Mouse (Mus musculus) liver, adult 2 months (tissue): ENCODE results near the gene Id4.

Experiments used
- CTCF ChIP-seq: fragments of 200-500 bp; IDR thresholded peaks from 2 replicates; pipeline ENCODE4 v1.5.1; 2011; ENCODE audit warnings: low read depth, low read length, control low read depth
- POLR2A ChIP-seq: fragments of 200-500 bp; IDR thresholded peaks from 2 replicates; pipeline ENCODE4 v1.6.1; 2011; ENCODE audit warnings: low read length, control low read depth; ENCODE audit not compliant: insufficient read depth; ENCODE audit errors: extremely low read depth

DNA sequence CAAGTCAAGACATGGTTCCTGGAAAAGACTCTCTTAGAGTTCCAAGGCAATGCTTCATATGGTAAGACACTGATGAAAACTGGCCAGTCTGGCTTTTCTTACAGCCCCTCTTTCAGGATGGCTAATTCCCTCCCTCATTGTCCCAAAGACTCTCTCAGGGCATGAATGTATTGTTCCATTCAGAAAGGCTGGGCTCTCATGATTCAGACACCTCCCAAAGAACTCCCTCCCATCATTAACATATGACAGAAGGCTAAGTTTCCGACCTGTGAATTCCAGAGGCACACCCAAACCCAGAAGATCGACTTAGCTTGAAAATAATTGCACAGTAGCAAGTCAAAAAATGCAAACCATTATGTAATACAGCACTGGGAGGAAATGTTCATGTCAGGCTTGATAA is 8.5 kb upstream of the Id4 start:
- TF ChIP-seq POLR2A (no peak), CTCF (no peak)
